Mouse (Mus musculus) liver, embryonic 13.5 days (tissue): ENCODE measurements at regions not wholly inside any gene's neighbourhood (a gene's known extent, or its start where the extent isn't known, plus 50 kb on each side); places are given as distances from the start of the nearest gene placed in this dataset.

ENCODE experiments used
- ATAC-seq: fragments of 200-750 bp; cut with Nextera tagmentation; 2 replicates; pipeline ENCODE4 v1.8.0; 2017; ENCODE audit warnings: low read depth, mild to moderate bottlenecking, moderate number of reproducible peaks, moderate library complexity
- DNase-seq: peaks from one replicate; pipeline ENCODE4 v3.0.0; 2022
- H3K27ac ChIP-seq: fragments of 300-500 bp; sonication (generic); 2 replicates; pipeline ENCODE4 v1.5.1; 2015; ENCODE audit warnings: moderate library complexity, mild to moderate bottlenecking, inconsistent platforms
- H3K27me3 ChIP-seq: fragments of 300-500 bp; sonication (generic); 2 replicates; pipeline ENCODE4 v1.6.1; 2015; ENCODE audit warnings: mild to moderate bottlenecking, inconsistent platforms
- H3K36me3 ChIP-seq: fragments of 300-500 bp; sonication (generic); 2 replicates; pipeline ENCODE4 v1.6.1; 2015; ENCODE audit warnings: mild to moderate bottlenecking, inconsistent platforms
- H3K4me1 ChIP-seq: fragments of 300-500 bp; sonication (generic); replicated peaks from 2 replicates; pipeline ENCODE4 v1.6.1; 2015; ENCODE audit warnings: inconsistent platforms
- H3K4me2 ChIP-seq: fragments of 300-500 bp; sonication (generic); 2 replicates; pipeline ENCODE4 v1.6.1; 2015; ENCODE audit warnings: inconsistent platforms, mild to moderate bottlenecking, moderate library complexity
- H3K4me3 ChIP-seq: fragments of 300-500 bp; sonication (generic); replicated peaks from 2 replicates; pipeline ENCODE4 v1.5.1; 2015; ENCODE audit warnings: mild to moderate bottlenecking, inconsistent platforms
- H3K9ac ChIP-seq: fragments of 300-500 bp; sonication (generic); 2 replicates; pipeline ENCODE4 v1.6.1; 2015; ENCODE audit warnings: mild to moderate bottlenecking, inconsistent platforms
- H3K9me3 ChIP-seq: fragments of 300-500 bp; sonication (generic); replicated peaks from 2 replicates; pipeline ENCODE4 v1.6.1; 2016; ENCODE audit warnings: inconsistent platforms
- WGBS: fragments of 180-500 bp; shearing (Covaris S2); methylation state at CpG from one replicate; pipeline ENCODE4 v1.1.7; 2015; ENCODE audit not compliant: insufficient replicate concordance; 5-methylcytosine and 5-hydroxymethylcytosine counted together

GRCm38 (mm10) chr12:71628340-71628738, 202.5 kb upstream of the Daam1 start:
- Histone ChIP-seq H3K27me3 (no peaks in the 10 kb centered on the region), H3K4me1 (no peaks in the 10 kb centered on the region), H3K4me3 (no peak overlapping the region), H3K9me3 (no peaks in the 10 kb centered on the region), H3K36me3 (no peaks in the 10 kb centered on the region), H3K27ac (no peak overlapping the region), H3K9ac (no peak overlapping the region), H3K4me2 (no peak overlapping the region)
- ATAC-seq (no peak), DNase-seq (no peak)
- 62% methylated on average over 5 of the region's 5 CpGs for WGBS

GRCm38 (mm10) chr12:71628796-71629195, 202.1 kb upstream of the Daam1 start:
- Histone ChIP-seq H3K27ac (no peak overlapping the region), H3K9me3 (no peaks in the 10 kb centered on the region), H3K27me3 (no peaks in the 10 kb centered on the region), H3K4me2 (no peak overlapping the region), H3K36me3 (no peaks in the 10 kb centered on the region), H3K4me3 (no peak overlapping the region), H3K9ac (no peak overlapping the region), H3K4me1 (no peaks in the 10 kb centered on the region)
- ATAC-seq = no peak
- no peak for DNase-seq
- WGBS = 80% methylated on average over 10 of the region's 10 CpGs

GRCm38 (mm10) chr12:71630386-71630785, 200.5 kb upstream of the Daam1 start:
- H3K4me3 ChIP-seq = no peak overlapping the region
- no peak overlapping the region for H3K4me2 ChIP-seq
- no peak for DNase-seq
- 70% methylated on average over 3 of the region's 3 CpGs for WGBS
- H3K27ac ChIP-seq = no peak overlapping the region
- no peaks in the 10 kb centered on the region for H3K9me3 ChIP-seq
- H3K36me3 ChIP-seq = no peaks in the 10 kb centered on the region
- no peak overlapping the region for H3K9ac ChIP-seq
- H3K27me3 ChIP-seq = no peaks in the 10 kb centered on the region
- ATAC-seq = no peak
- no peaks in the 10 kb centered on the region for H3K4me1 ChIP-seq

GRCm38 (mm10) chr12:71636300-71636699, 194.6 kb upstream of the Daam1 start:
- no peaks in the 10 kb centered on the region for H3K27me3 ChIP-seq
- ATAC-seq (no peak), DNase-seq (no peak)
- no peak overlapping the region for H3K9ac ChIP-seq
- no peak overlapping the region for H3K27ac ChIP-seq
- H3K36me3 ChIP-seq = no peaks in the 10 kb centered on the region
- no peaks in the 10 kb centered on the region for H3K9me3 ChIP-seq
- H3K4me3 ChIP-seq = no peak overlapping the region
- WGBS = 76% methylated on average over 6 of the region's 6 CpGs
- no peaks in the 10 kb centered on the region for H3K4me1 ChIP-seq
- no peak overlapping the region for H3K4me2 ChIP-seq

- DNase-seq = no peak
- 32% methylated on average over 3 of the region's 3 CpGs for WGBS
These were observed 193.6 kb upstream of the Daam1 start for GRCm38 (mm10) chr12:71637248-71637647.

GRCm38 (mm10) chr12:71638246-71638645, 192.6 kb upstream of the Daam1 start:
- ATAC-seq = no peak
- Histone ChIP-seq H3K4me1 (no peaks in the 10 kb centered on the region), H3K4me3 (no peak overlapping the region), H3K9me3 (no peaks in the 10 kb centered on the region), H3K9ac (no peak overlapping the region), H3K36me3 (no peaks in the 10 kb centered on the region), H3K4me2 (no peak overlapping the region), H3K27me3 (no peaks in the 10 kb centered on the region), H3K27ac (no peak overlapping the region)
- DNase-seq = no peak
- whole genome bisulfite sequencing = 44% methylated on average over 8 of the region's 8 CpGs

More at GRCm38 (mm10) chr12:71637248-71637647, 193.6 kb upstream of the Daam1 start:
- Histone ChIP-seq H3K9ac (no peak overlapping the region), H3K4me2 (no peak overlapping the region), H3K4me3 (no peak overlapping the region), H3K27me3 (no peaks in the 10 kb centered on the region), H3K9me3 (no peaks in the 10 kb centered on the region), H3K27ac (no peak overlapping the region), H3K36me3 (no peaks in the 10 kb centered on the region), H3K4me1 (no peaks in the 10 kb centered on the region)
- ATAC-seq = no peak

GRCm38 (mm10) chr12:71640058-71640501, 190.8 kb upstream of the Daam1 start:
- WGBS = 38% methylated on average over 10 of the region's 10 CpGs
- H3K9ac ChIP-seq = no peak overlapping the region

GRCm38 (mm10) chr12:71641486-71641885, 189.4 kb upstream of the Daam1 start:
- Histone ChIP-seq H3K4me3 (no peak overlapping the region), H3K9me3 (no peaks in the 10 kb centered on the region), H3K27ac (no peak overlapping the region), H3K4me1 (no peaks in the 10 kb centered on the region), H3K9ac (no peak overlapping the region), H3K4me2 (no peak overlapping the region), H3K27me3 (no peaks in the 10 kb centered on the region), H3K36me3 (no peaks in the 10 kb centered on the region)
- no peak for DNase-seq
- WGBS = 69% methylated on average over 2 of the region's 2 CpGs
- no peak for ATAC-seq

More at GRCm38 (mm10) chr12:71640058-71640501, 190.8 kb upstream of the Daam1 start:
- DNase-seq (no peak), ATAC-seq (no peak)
- no peaks in the 10 kb centered on the region for H3K27me3 ChIP-seq
- no peaks in the 10 kb centered on the region for H3K9me3 ChIP-seq
- H3K36me3 ChIP-seq = no peaks in the 10 kb centered on the region
- H3K4me2 ChIP-seq = no peak overlapping the region
- no peaks in the 10 kb centered on the region for H3K4me1 ChIP-seq
- H3K4me3 ChIP-seq = no peak overlapping the region
- H3K27ac ChIP-seq = no peak overlapping the region

- WGBS = 57% methylated on average over 8 of the region's 8 CpGs
These were observed 188.0 kb upstream of the Daam1 start for GRCm38 (mm10) chr12:71642797-71643337.

GRCm38 (mm10) chr12:71651251-71651650, 179.6 kb upstream of the Daam1 start:
- Histone ChIP-seq H3K27me3 (no peaks in the 10 kb centered on the region), H3K4me3 (no peak overlapping the region), H3K9me3 (no peaks in the 10 kb centered on the region), H3K4me1 (no peaks in the 10 kb centered on the region), H3K36me3 (no peaks in the 10 kb centered on the region), H3K27ac (no peak overlapping the region), H3K9ac (no peak overlapping the region), H3K4me2 (no peak overlapping the region)
- no peak for DNase-seq
- 51% methylated on average over 2 of the region's 2 CpGs for WGBS
- ATAC-seq = no peak

More at GRCm38 (mm10) chr12:71642797-71643337, 188.0 kb upstream of the Daam1 start:
- H3K36me3 ChIP-seq = no peaks in the 10 kb centered on the region
- H3K4me3 ChIP-seq = no peak overlapping the region
- ATAC-seq (no peak), DNase-seq (no peak)
- no peaks in the 10 kb centered on the region for H3K4me1 ChIP-seq
- no peaks in the 10 kb centered on the region for H3K9me3 ChIP-seq
- H3K9ac ChIP-seq = no peak overlapping the region
- no peak overlapping the region for H3K4me2 ChIP-seq
- no peaks in the 10 kb centered on the region for H3K27me3 ChIP-seq
- H3K27ac ChIP-seq = no peak overlapping the region

GRCm38 (mm10) chr12:71693346-71694038, 137.4 kb upstream of the Daam1 start:
- 36% methylated on average over 10 of the region's 10 CpGs for WGBS

GRCm38 (mm10) chr12:71701753-71702152, 129.1 kb upstream of the Daam1 start:
- WGBS = 82% methylated on average over 2 of the region's 2 CpGs
- H3K4me3 ChIP-seq = no peak overlapping the region
- no peak overlapping the region for H3K27ac ChIP-seq
- H3K9me3 ChIP-seq = peaks cover 6% of the 10 kb centered on the region; the same call in 1 of the 2 replicates
- H3K9ac ChIP-seq = no peak overlapping the region
- no peaks in the 10 kb centered on the region for H3K36me3 ChIP-seq
- DNase-seq = no peak
- no peaks in the 10 kb centered on the region for H3K27me3 ChIP-seq
- H3K4me2 ChIP-seq = no peak overlapping the region
- ATAC-seq = no peak
- no peaks in the 10 kb centered on the region for H3K4me1 ChIP-seq

More at GRCm38 (mm10) chr12:71693346-71694038, 137.4 kb upstream of the Daam1 start:
- no peaks in the 10 kb centered on the region for H3K9me3 ChIP-seq
- no peak for ATAC-seq
- H3K27ac ChIP-seq = no peak overlapping the region
- no peaks in the 10 kb centered on the region for H3K36me3 ChIP-seq
- H3K4me1 ChIP-seq = no peaks in the 10 kb centered on the region
- no peak for DNase-seq
- no peak overlapping the region for H3K4me3 ChIP-seq
- H3K9ac ChIP-seq = no peak overlapping the region
- no peaks in the 10 kb centered on the region for H3K27me3 ChIP-seq
- no peak overlapping the region for H3K4me2 ChIP-seq
